Mouse (Mus musculus) macrophage (primary cell): ENCODE results near the gene Gab2. TPM values are rescaled to one million over a fixed set of nuclear protein-coding genes. Genes with fewer than 3 reads are reported as not detected.

Experiments
- H3K27ac ChIP-seq: fragments of 350-480 bp; formaldehyde crosslinking; 2 replicates; pipeline ENCODE4 v1.9.0; 2021
- H3K36me3 ChIP-seq: fragments of 350-480 bp; formaldehyde crosslinking; 2 replicates; pipeline ENCODE4 v1.9.0; 2021; ENCODE audit errors: inconsistent target
- H3K4me3 ChIP-seq: fragments of 350-480 bp; formaldehyde crosslinking; 2 replicates; pipeline ENCODE4 v1.9.0; 2021; ENCODE audit errors: inconsistent target
- H3K79me2 ChIP-seq: fragments of 350-480 bp; formaldehyde crosslinking; 2 replicates; pipeline ENCODE4 v1.9.0; 2021; ENCODE audit errors: inconsistent target
- WGBS: methylation state at CpG from one replicate; pipeline ENCODE4 v1.1.7; 2026; ENCODE audit warnings: inconsistent platforms; ENCODE audit not compliant: missing documents; 5-methylcytosine and 5-hydroxymethylcytosine counted together
- polyA plus RNA-seq: library from polyadenylated mRNA; stranded (reverse); fragments of 250-400 nt; gene quantifications from 3 replicates; pipeline ENCODE4 v1.2.4, GENCODE M21; 2018; ENCODE audit warnings: inconsistent platforms

Gab2 gene
- polyA plus RNA-seq, 1 experiment from 2014 or later = 68.4 TPM

GRCm38 (mm10) chr7:97081959-97082218 is 503 bp downstream of the Gab2 start:
- no peaks in the 10 kb centered on the region for H3K36me3 ChIP-seq
- under 1% methylated on average over 38 of the region's 38 CpGs for WGBS
- H3K4me3 ChIP-seq = peak overlapping the region; percentile 77
- peaks cover 40% of the 10 kb centered on the region for H3K79me2 ChIP-seq
- peak overlapping the region; percentile 97 for H3K27ac ChIP-seq

- WGBS = under 1% methylated on average over 35 of the region's 40 CpGs
- Histone ChIP-seq H3K36me3 (no peaks in the 10 kb centered on the region), H3K79me2 (peaks cover 46% of the 10 kb centered on the region), H3K4me3 (peak overlapping the region; percentile 77), H3K27ac (peak overlapping the region; percentile 97)
Measured at GRCm38 (mm10) chr7:97082219-97083101, 1.1 kb downstream of the Gab2 start.

GRCm38 (mm10) chr7:97083579-97083978 is 2.2 kb downstream of the Gab2 start:
- 96% methylated on average over 9 of the region's 9 CpGs for WGBS
- peak overlapping the region; percentile 77 for H3K4me3 ChIP-seq

DNA sequence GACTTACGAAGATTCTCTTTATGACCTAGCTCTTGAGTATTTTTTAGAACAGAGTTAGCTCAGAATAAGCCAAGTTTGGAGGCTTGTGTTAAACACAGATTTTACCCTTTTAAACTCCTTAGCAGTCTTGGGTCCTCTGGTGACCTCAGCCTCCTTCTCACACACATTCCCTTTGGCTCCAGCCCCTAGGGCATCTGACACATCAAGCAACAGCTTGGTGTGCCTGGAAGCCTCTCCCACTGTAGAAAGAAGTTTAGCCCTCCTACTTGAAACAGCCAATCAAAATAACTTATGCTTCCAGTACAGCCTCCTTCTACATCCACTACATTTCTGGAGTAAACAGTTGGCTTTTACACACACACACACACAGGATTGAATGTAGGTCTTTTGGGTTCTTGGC is 2.8 kb downstream of the Gab2 start:
- no peaks in the 10 kb centered on the region for H3K36me3 ChIP-seq
- WGBS = 93% methylated on average over 1 of the region's 1 CpGs
- no peak overlapping the region for H3K27ac ChIP-seq
- H3K4me3 ChIP-seq = no peak overlapping the region
- H3K79me2 ChIP-seq = peaks cover 63% of the 10 kb centered on the region

More at GRCm38 (mm10) chr7:97083579-97083978, 2.2 kb downstream of the Gab2 start:
- Histone ChIP-seq H3K27ac (peak overlapping the region; percentile 97), H3K79me2 (peaks cover 57% of the 10 kb centered on the region), H3K36me3 (no peaks in the 10 kb centered on the region)

DNA sequence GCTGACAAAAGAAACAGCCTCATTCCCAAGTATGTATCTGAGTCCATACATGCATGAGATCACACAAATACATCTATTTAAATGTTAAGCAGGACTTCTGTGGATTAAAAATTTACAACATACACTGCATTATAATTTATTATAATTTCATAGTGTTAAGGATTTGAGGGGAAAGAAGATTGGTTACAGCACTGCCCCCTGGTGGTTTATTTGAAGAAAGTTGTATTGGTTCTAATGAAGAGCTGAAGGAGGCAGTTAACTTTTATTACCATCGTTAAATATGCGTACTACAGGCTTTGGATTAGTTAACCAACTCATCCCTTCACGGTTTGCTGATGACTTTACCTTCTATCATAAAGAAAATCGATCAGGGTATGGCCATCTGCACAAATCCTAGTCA is 3.9 kb downstream of the Gab2 start:
- Histone ChIP-seq H3K36me3 (no peaks in the 10 kb centered on the region), H3K27ac (no peak overlapping the region), H3K4me3 (no peak overlapping the region), H3K79me2 (peaks cover 74% of the 10 kb centered on the region)
- WGBS = 18% methylated on average over 4 of the region's 4 CpGs

- no peak overlapping the region for H3K27ac ChIP-seq
- peaks cover 98% of the 10 kb centered on the region for H3K79me2 ChIP-seq
- H3K36me3 ChIP-seq = no peaks in the 10 kb centered on the region
- WGBS = 46% methylated on average over 3 of the region's 3 CpGs
- H3K4me3 ChIP-seq = no peak overlapping the region
Measured at GRCm38 (mm10) chr7:97094241-97094640, 12.9 kb downstream of the Gab2 start.

- WGBS = 27% methylated on average over 3 of the region's 3 CpGs
Measured at GRCm38 (mm10) chr7:97108119-97108518, 26.7 kb downstream of the Gab2 start.

DNA sequence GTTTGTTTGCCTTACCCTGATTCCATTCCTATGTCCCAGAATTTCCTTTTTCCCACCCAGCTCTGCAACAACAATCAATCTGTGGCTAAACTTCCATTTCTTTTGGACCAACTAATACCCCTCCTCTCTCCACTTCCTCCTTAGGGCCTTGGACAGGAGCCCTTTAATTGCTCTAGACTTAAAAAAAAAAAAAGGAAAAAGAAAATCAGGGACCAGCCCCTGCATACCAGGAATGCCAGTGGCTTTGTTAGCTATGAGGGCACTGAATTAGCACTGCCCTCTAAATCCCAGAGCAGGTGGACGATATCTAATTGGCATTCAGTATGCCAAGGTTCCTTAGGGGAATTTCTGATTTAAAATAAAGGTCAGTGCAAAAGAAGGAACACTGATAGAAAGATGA is 47.6 kb downstream of the Gab2 start:
- 100% methylated on average over 1 of the region's 1 CpGs for WGBS
- Histone ChIP-seq H3K27ac (no peak overlapping the region), H3K36me3 (no peaks in the 10 kb centered on the region; the same call in 1 of the 2 replicates), H3K4me3 (no peak overlapping the region), H3K79me2 (peaks cover 97% of the 10 kb centered on the region)

More at GRCm38 (mm10) chr7:97108119-97108518, 26.7 kb downstream of the Gab2 start:
- H3K79me2 ChIP-seq = peaks cover 99% of the 10 kb centered on the region
- no peak overlapping the region for H3K4me3 ChIP-seq
- H3K36me3 ChIP-seq = no peaks in the 10 kb centered on the region
- H3K27ac ChIP-seq = no peak overlapping the region

DNA sequence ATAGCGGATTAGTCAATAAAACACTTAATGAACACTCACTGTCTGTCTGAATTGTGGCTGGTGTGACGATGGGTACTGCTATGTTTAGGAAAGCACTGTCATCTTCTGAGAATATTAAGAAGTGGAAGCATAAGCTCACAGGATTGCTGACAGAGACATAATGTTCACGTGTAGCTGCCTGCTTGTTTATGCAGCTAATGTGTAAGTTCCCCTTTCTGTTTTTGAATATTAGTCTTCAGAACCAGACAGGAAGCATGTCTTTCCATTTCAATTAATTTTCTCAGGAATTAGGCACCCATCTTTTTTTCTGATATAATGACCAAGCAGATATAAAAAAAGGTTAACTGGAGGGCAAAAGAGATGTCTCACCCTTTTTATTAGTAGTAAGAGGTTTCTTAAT is 55.1 kb downstream of the Gab2 start:
- Histone ChIP-seq H3K4me3 (no peak overlapping the region), H3K36me3 (peaks cover 8% of the 10 kb centered on the region), H3K79me2 (peaks cover 90% of the 10 kb centered on the region), H3K27ac (peak overlapping the region; percentile 45)
- 29% methylated on average over 3 of the region's 3 CpGs for WGBS

DNA sequence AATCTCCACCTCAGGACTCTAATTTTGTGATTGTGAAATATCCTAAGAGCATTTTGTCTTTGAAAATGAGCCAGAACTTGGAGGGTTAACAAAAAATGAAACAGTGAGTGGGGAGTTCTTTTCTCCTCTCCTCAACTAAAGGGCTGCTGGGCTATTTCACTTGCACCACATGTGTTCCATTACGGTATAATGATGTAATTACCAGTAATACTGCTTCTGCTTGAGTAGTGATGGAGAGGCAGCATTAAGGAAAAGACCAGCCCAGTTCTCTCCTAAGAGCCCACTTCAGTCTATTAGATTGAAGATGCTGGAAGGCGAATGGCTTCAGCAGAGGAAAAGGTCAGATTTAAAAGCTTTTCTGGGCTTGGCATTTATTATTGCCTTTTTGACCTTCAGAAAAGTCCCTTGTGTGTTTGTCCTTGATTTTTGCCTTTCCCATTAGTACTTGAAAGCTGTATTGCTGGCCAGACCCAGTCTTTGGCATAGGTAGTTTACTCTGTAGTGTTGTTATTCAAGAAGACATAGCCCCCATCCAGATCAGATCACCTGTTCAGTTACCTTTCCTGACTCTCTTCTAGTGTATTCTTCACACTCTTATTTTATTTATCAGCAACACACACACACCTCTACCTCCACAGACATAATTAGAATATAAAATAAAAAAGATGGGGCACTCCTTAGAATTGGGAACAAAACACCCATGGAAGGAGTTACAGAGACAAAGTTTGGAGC is 69.9 kb downstream of the Gab2 start:
- 94% methylated on average over 2 of the region's 2 CpGs for WGBS
- Histone ChIP-seq H3K27ac (no peak overlapping the region), H3K79me2 (peaks cover 79% of the 10 kb centered on the region), H3K4me3 (no peak overlapping the region), H3K36me3 (no peaks in the 10 kb centered on the region)

DNA sequence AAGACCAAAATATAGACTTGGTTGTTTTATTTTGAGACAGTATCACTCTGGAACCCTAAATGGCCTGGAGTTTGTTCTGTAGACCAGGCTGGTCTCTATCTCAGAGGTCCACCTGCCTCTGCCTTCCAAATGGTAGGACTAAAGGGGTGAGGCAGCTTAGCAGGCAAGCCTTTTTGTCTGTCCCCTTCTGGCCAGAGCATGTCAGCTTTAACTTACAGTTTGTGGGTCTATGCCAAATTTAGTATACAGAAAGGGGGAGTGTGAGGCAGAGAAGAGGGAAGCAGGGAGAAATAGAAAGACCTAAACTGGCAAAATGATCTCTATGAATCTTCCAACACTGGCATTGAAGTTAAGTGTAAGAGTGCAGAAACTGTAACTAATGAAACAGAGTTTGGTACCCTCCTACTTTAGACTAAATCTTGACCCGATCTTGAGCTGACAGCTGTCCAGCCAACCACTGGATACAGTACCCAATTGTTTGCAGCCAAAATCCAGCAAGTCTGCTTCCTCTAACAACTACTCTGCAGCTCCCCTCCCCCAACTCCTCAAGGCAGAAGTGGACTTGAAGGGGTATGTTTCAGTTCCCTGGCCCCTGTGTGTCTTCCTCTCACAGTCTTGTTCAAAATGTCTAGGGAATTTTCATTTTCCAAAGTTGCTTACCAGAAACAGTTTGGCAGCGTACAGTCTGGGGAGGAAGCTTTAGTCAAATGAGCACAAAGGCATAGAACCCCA is 73.5 kb downstream of the Gab2 start:
- Histone ChIP-seq H3K4me3 (no peak overlapping the region), H3K79me2 (peaks cover 87% of the 10 kb centered on the region), H3K27ac (peak overlapping the region; percentile 67), H3K36me3 (no peaks in the 10 kb centered on the region)
- 5% methylated on average over 2 of the region's 2 CpGs for WGBS

DNA sequence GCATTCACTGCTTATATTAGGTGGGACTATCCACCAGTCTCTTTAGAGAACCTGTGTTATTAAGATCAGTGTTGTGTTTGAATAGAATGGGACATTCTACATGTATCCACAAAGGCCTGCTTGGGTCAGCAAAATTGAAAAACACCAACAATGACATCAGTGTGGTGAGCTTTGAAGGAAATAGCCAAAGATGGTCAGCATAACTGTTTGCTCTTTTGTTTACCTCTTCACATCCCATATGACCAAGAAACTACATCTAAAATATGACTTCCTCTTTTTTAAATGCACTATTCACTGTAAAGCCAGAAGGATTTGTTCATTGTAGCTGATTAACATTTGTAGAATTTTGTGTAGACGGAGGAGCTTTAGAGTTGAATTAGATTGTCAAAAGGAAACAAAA is 82.9 kb downstream of the Gab2 start:
- 50% methylated on average over 1 of the region's 1 CpGs for WGBS
- peak overlapping the region; percentile 62 for H3K27ac ChIP-seq
- H3K36me3 ChIP-seq = no peaks in the 10 kb centered on the region
- no peak overlapping the region for H3K4me3 ChIP-seq
- peaks cover 82% of the 10 kb centered on the region for H3K79me2 ChIP-seq

DNA sequence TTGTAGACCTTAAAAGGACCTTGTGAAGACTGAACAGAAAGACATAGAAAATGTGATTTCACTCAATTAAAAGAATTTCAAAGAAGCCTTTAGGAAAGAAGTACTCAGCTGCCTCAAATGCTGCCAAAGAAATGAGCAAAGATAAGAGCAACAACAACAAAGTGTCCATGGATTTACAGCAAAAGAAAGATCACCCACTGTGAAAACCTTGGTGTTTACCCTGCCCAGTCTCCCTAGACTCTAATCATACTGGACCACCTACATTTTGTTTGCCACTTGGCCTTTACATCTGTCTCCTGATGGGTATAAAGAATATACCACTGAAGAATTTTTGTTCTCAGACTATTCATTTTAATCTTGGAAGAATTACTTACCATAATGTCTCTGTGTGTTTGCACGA is 89.7 kb downstream of the Gab2 start:
- 100% methylated on average over 1 of the region's 1 CpGs for WGBS
- H3K27ac ChIP-seq = peak overlapping the region; percentile 92
- no peaks in the 10 kb centered on the region for H3K36me3 ChIP-seq
- peaks cover 64% of the 10 kb centered on the region for H3K79me2 ChIP-seq
- H3K4me3 ChIP-seq = no peak overlapping the region

GRCm38 (mm10) chr7:97171719-97172118 is 90.3 kb downstream of the Gab2 start:
- WGBS = 0% methylated on average over 4 of the region's 4 CpGs
- Histone ChIP-seq H3K27ac (peak overlapping the region; percentile 92), H3K36me3 (no peaks in the 10 kb centered on the region), H3K79me2 (peaks cover 64% of the 10 kb centered on the region), H3K4me3 (no peak overlapping the region)

DNA sequence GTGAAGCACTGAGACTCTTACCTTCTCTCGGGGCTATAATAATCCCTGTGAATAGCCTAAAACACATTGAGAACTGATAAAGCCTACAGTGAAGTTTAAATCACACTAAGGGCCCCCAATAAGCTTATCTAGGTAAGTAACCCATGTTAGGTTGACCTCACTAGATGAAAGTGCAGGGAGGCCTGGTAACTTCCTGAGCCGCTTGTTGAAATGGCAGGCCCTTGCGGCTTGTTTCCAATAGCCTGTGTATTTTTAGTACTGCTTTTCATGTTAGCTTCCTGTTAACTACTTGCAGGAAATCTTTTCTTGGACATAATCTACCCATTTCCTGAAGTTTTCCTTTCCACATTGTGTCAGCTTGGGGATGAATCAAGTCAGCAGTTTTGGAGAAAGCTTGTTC is 90.7 kb downstream of the Gab2 start:
- Histone ChIP-seq H3K36me3 (no peaks in the 10 kb centered on the region), H3K27ac (peak overlapping the region; percentile 92), H3K4me3 (no peak overlapping the region), H3K79me2 (peaks cover 64% of the 10 kb centered on the region)
- 3% methylated on average over 3 of the region's 3 CpGs for WGBS
